Mouse (Mus musculus) thymus, adult 2 months (tissue): Measurements from ENCODE around the gene Dapk2. TPM values are rescaled to one million over a fixed set of nuclear protein-coding genes. Genes with fewer than 3 reads are reported as not detected.

Experiments
- DNase-seq: peaks from one replicate; pipeline ENCODE4 v3.0.0; 2021
- H3K27ac ChIP-seq: fragments of 200-500 bp; 2 replicates; pipeline ENCODE4 v1.5.1; 2012; ENCODE audit warnings: low read length, control low read depth; ENCODE audit not compliant: control insufficient read depth, insufficient read depth
- H3K27me3 ChIP-seq: fragments of 200-500 bp; 2 replicates; pipeline ENCODE4 v1.6.1; 2012; ENCODE audit warnings: mild to moderate bottlenecking, low read length, moderate library complexity, mixed read lengths; ENCODE audit not compliant: control insufficient read depth, insufficient read depth
- H3K36me3 ChIP-seq: fragments of 200-500 bp; 2 replicates; pipeline ENCODE4 v1.6.1; 2012; ENCODE audit warnings: mild to moderate bottlenecking, low read length, moderate library complexity; ENCODE audit not compliant: control insufficient read depth, insufficient read depth
- H3K4me1 ChIP-seq: fragments of 200-500 bp; replicated peaks from 2 replicates; pipeline ENCODE4 v1.6.1; 2012; ENCODE audit warnings: low read length; ENCODE audit not compliant: control insufficient read depth, insufficient read depth
- H3K4me3 ChIP-seq: fragments of 200-500 bp; 2 replicates; pipeline ENCODE4 v1.5.1; 2012; ENCODE audit warnings: mild to moderate bottlenecking, low read length, control low read depth, moderate library complexity; ENCODE audit not compliant: control insufficient read depth, insufficient read depth
- CTCF ChIP-seq: fragments of 200-500 bp; IDR thresholded peaks from 2 replicates; pipeline ENCODE4 v1.5.1; 2012; ENCODE audit warnings: mild to moderate bottlenecking, control low read depth, low read length, moderate library complexity, borderline replicate concordance; ENCODE audit not compliant: control insufficient read depth, poor library complexity, insufficient read depth; ENCODE audit errors: extremely low read depth
- POLR2A ChIP-seq: fragments of 200-500 bp; IDR thresholded peaks from 2 replicates; pipeline ENCODE4 v1.6.1; 2012; ENCODE audit warnings: mild to moderate bottlenecking, low read length, control low read depth, moderate library complexity; ENCODE audit not compliant: control insufficient read depth, poor library complexity, insufficient read depth; ENCODE audit errors: extremely low read depth
- WGBS: fragments of 180-500 bp; shearing (Covaris S2); methylation state at CpG from one replicate; pipeline ENCODE4 v1.1.7; 2018; 5-methylcytosine and 5-hydroxymethylcytosine counted together
- polyA plus RNA-seq: library from polyadenylated mRNA; depleted of rRNA; stranded (reverse); fragments of >200 nt; gene quantifications from 2 replicates; pipeline ENCODE4 v1.2.3, GENCODE M21; 2012

The Dapk2 gene
- polyA plus RNA-seq, 1 experiment = 5.1 TPM

- no peak overlapping the region for H3K4me3 ChIP-seq
- H3K4me1 ChIP-seq = no peaks in the 10 kb centered on the region
- H3K36me3 ChIP-seq = no peaks in the 10 kb centered on the region
- DNase-seq = no peak
- 78% methylated on average over 2 of the region's 2 CpGs for WGBS
- H3K27me3 ChIP-seq = no peaks in the 10 kb centered on the region
- H3K27ac ChIP-seq = no peak overlapping the region
- no peak for TF ChIP-seq CTCF
Observed at GRCm38 (mm10) chr9:66261741-66262140, 103.7 kb downstream of the Dapk2 start.

GRCm38 (mm10) chr9:66263701-66264100, 105.7 kb downstream of the Dapk2 start:
- TF ChIP-seq POLR2A = no peak
- DNase-seq = no peak
- Histone ChIP-seq H3K27ac (no peak overlapping the region), H3K27me3 (no peaks in the 10 kb centered on the region), H3K36me3 (no peaks in the 10 kb centered on the region), H3K4me3 (no peak overlapping the region), H3K4me1 (no peaks in the 10 kb centered on the region; the same call in 1 of the 2 replicates)
- 97% methylated on average over 2 of the region's 2 CpGs for WGBS

GRCm38 (mm10) chr9:66265645-66266044, 107.6 kb downstream of the Dapk2 start:
- 28% methylated on average over 2 of the region's 2 CpGs for WGBS
- no peak overlapping the region for H3K27ac ChIP-seq
- no peak for TF ChIP-seq CTCF
- no peak for TF ChIP-seq POLR2A

GRCm38 (mm10) chr9:66266237-66267170, 108.5 kb downstream of the Dapk2 start:
- DNase-seq = no peak
- 81% methylated on average over 5 of the region's 5 CpGs for WGBS
- H3K27ac ChIP-seq = no peak overlapping the region
- no peak overlapping the region for H3K4me3 ChIP-seq
- H3K36me3 ChIP-seq = no peaks in the 10 kb centered on the region
- H3K4me1 ChIP-seq = no peaks in the 10 kb centered on the region; the same call in 1 of the 2 replicates
- no peaks in the 10 kb centered on the region for H3K27me3 ChIP-seq
- TF ChIP-seq CTCF (no peak), POLR2A (no peak)

More at GRCm38 (mm10) chr9:66265645-66266044, 107.6 kb downstream of the Dapk2 start:
- DNase-seq = no peak
- H3K4me1 ChIP-seq = no peaks in the 10 kb centered on the region; the same call in 1 of the 2 replicates
- H3K36me3 ChIP-seq = no peaks in the 10 kb centered on the region
- H3K27me3 ChIP-seq = no peaks in the 10 kb centered on the region
- no peak overlapping the region for H3K4me3 ChIP-seq

GRCm38 (mm10) chr9:66268804-66269203, 110.8 kb downstream of the Dapk2 start:
- Histone ChIP-seq H3K4me3 (no peak overlapping the region), H3K4me1 (no peaks in the 10 kb centered on the region; the same call in 1 of the 2 replicates), H3K36me3 (no peaks in the 10 kb centered on the region), H3K27me3 (no peaks in the 10 kb centered on the region), H3K27ac (no peak overlapping the region)
- no peak for DNase-seq
- TF ChIP-seq CTCF (no peak), POLR2A (no peak)
- 92% methylated on average over 4 of the region's 4 CpGs for WGBS

GRCm38 (mm10) chr9:66270038-66270437, 112.0 kb downstream of the Dapk2 start:
- no peaks in the 10 kb centered on the region for H3K36me3 ChIP-seq
- H3K4me3 ChIP-seq = no peak overlapping the region
- DNase-seq = no peak
- H3K4me1 ChIP-seq = peaks cover 7% of the 10 kb centered on the region
- 94% methylated on average over 4 of the region's 4 CpGs for WGBS
- TF ChIP-seq CTCF (no peak), POLR2A (no peak)
- H3K27ac ChIP-seq = no peak overlapping the region
- H3K27me3 ChIP-seq = no peaks in the 10 kb centered on the region
